Comparison of ENCODE assay signal across 21 mouse cellular contexts in genomic region chr7:110100854-110101253, GRCm38 (mm10). TPM values are rescaled to one million over a fixed set of nuclear protein-coding genes. Genes with fewer than 3 reads are reported as not detected.
DNase-seq lines count a peak whose midpoint lies in the region; ATAC-seq and TF ChIP-seq lines count a peak whose summit lies in the region.
"Had no signal": no experiment of that assay in that cellular context is flagged by ENCODE, and none has a peak within 500 bp of the region (broad histone marks: within the 10 kb centered on the region; RNA-seq: fewer than 3 reads in every experiment).

No protein-coding gene starts in this region.

- peak overlapping the region; percentile 63; the same call in 1 of the 2 replicates for H3K27ac ChIP-seq in ES-Bruce4 (ENCODE audit: insufficient read depth, low read length)
- 0 out of 2 replicates have a peak overlapping the region, but pooled peaks have one; percentile 17 for H3K27ac ChIP-seq in limb, embryonic 12.5 days
- H3K27ac ChIP-seq: embryonic facial prominence, embryonic 12.5 days; forebrain, embryonic 10.5 days; heart, adult 2 months; heart, embryonic 15.5 days; hindbrain, embryonic 10.5 days; liver, embryonic 12.5 days; midbrain, embryonic 15.5 days had no signal

- H3K4me2 ChIP-seq in limb, embryonic 12.5 days, result no peak overlapping the region
- H3K4me2 ChIP-seq: embryonic facial prominence, embryonic 12.5 days; heart, embryonic 15.5 days; liver, embryonic 12.5 days; midbrain, embryonic 15.5 days had no signal

- peaks cover 12% of the 10 kb centered on the region for H3K36me3 ChIP-seq in E14TG2a.4 (ENCODE audit: insufficient read depth, low read length)
- H3K36me3 ChIP-seq in ES-Bruce4 (ENCODE audit: control insufficient read depth, insufficient read depth, low read length, poor library complexity, severe bottlenecking), result 0 out of 2 replicates have a peak, but pooled peaks cover 2% of the 10 kb centered on the region
- H3K36me3 ChIP-seq in limb, embryonic 12.5 days, result peaks cover 21% of the 10 kb centered on the region
- H3K36me3 ChIP-seq: heart, embryonic 15.5 days had no signal

- H3K4me3 ChIP-seq in E14TG2a.4 (replicated peaks; ENCODE audit: low read length) (peak overlapping the region; percentile 39), ES-Bruce4 (ENCODE audit: low read depth, low read length) (0 out of 2 replicates have a peak overlapping the region, but pooled peaks have one; percentile 12)
- no peak overlapping the region for H3K4me3 ChIP-seq in limb, embryonic 12.5 days (replicated peaks)
- H3K4me3 ChIP-seq: embryonic facial prominence, embryonic 12.5 days; forebrain, embryonic 10.5 days; heart, adult 2 months; heart, embryonic 15.5 days; hindbrain, embryonic 10.5 days; liver, embryonic 12.5 days; midbrain, embryonic 15.5 days had no signal

- H3K9me3 ChIP-seq in E14TG2a.4 (ENCODE audit: low read length) (no peaks in the 10 kb centered on the region), ES-Bruce4 (replicated peaks; ENCODE audit: control insufficient read depth, insufficient read depth, low read length, poor library complexity, severe bottlenecking) (no peaks in the 10 kb centered on the region)
- peaks cover 3% of the 10 kb centered on the region; the same call in 1 of the 2 replicates for H3K9me3 ChIP-seq in limb, embryonic 12.5 days
- H3K9me3 ChIP-seq: embryonic facial prominence, embryonic 12.5 days; forebrain, embryonic 10.5 days; heart, embryonic 15.5 days; hindbrain, embryonic 10.5 days; liver, embryonic 12.5 days; midbrain, embryonic 15.5 days had no signal

- DNase-seq in kidney, postnatal 10 days, result peak; percentile 28
- DNase-seq in kidney, postnatal 36 days, result no peak
- DNase-seq in spleen, postnatal 10 days (ENCODE audit: low spot score in 2 of 2), result no peak
- DNase-seq in frontal cortex, adult 2 months (ENCODE audit: extremely low spot score in 1 of 2, low spot score in 1 of 2), result no peak
- no peak for DNase-seq in thymus, postnatal 10 days (ENCODE audit: low spot score in 2 of 2)
- DNase-seq: adrenal gland, adult 2 months; cerebellum, adult 11 months; cerebellum, postnatal 25 days; gastrocnemius, postnatal 14 days; heart, adult 2 months; right cerebral cortex, postnatal 4 days; thymus, postnatal 14 days had no signal

- TF ChIP-seq CTCF in E14TG2a.4 (conservative IDR thresholded peaks at IDR 0.05; ENCODE audit: low read length), result no peak
- TF ChIP-seq CTCF in ES-Bruce4 (IDR thresholded peaks at IDR 0.05; ENCODE audit: low read depth, low read length), result no peak

- no peaks in the 10 kb centered on the region for H3K27me3 ChIP-seq in E14TG2a.4 (ENCODE audit: insufficient read depth, low read length)
- no peaks in the 10 kb centered on the region for H3K27me3 ChIP-seq in ES-Bruce4 (ENCODE audit: control insufficient read depth, insufficient read depth, low read length, poor library complexity, severe bottlenecking)
- no peaks in the 10 kb centered on the region for H3K27me3 ChIP-seq in limb, embryonic 12.5 days
- H3K27me3 ChIP-seq: embryonic facial prominence, embryonic 12.5 days; heart, embryonic 15.5 days; liver, embryonic 12.5 days; midbrain, embryonic 15.5 days had no signal

- H3K4me1 ChIP-seq in E14TG2a.4 (replicated peaks; ENCODE audit: low read depth, low read length) (peaks cover 81% of the 10 kb centered on the region), ES-Bruce4 (ENCODE audit: control insufficient read depth, insufficient read depth, low read length) (peaks cover 3% of the 10 kb centered on the region)
- no peaks in the 10 kb centered on the region for H3K4me1 ChIP-seq in limb, embryonic 12.5 days (replicated peaks)
- H3K4me1 ChIP-seq: midbrain, embryonic 15.5 days had no signal

- TF ChIP-seq POLR2A in ES-Bruce4 (IDR thresholded peaks at IDR 0.05; ENCODE audit: insufficient read depth, low read length), result no peak

- 0 out of 2 replicates have a peak overlapping the region, but pooled peaks have one; percentile 26 for H3K9ac ChIP-seq in ES-Bruce4 (ENCODE audit: low read depth, poor library complexity, severe bottlenecking)
- H3K9ac ChIP-seq in limb, embryonic 12.5 days (replicated peaks), result no peak overlapping the region
- H3K9ac ChIP-seq: embryonic facial prominence, embryonic 12.5 days; heart, embryonic 15.5 days; liver, embryonic 12.5 days; midbrain, embryonic 15.5 days had no signal

- ATAC-seq in limb, embryonic 12.5 days (ENCODE audit: insufficient number of reproducible peaks, insufficient read depth, low FRiP score, low TSS enrichment, low read depth), result no peak
- ATAC-seq: liver, embryonic 12.5 days; midbrain, embryonic 15.5 days had no signal

- TF ChIP-seq EP300 in ES-Bruce4 (IDR thresholded peaks at IDR 0.05; ENCODE audit: insufficient read depth, low read depth, low read length), result no peak

- WGBS in limb, embryonic 12.5 days, result 35% methylated on average over 6 of the region's 6 CpGs

RNA-seq across cellular contexts. Expression of gene Wee1, which starts 21.0 kb away (rescaled TPM):
- polyA plus RNA-seq in ES-Bruce4 (2011; ENCODE audit: insufficient read depth, insufficient read length, low read depth, missing spikeins), result 58.7 and 60.1 TPM in 2 replicates
- polyA plus RNA-seq in limb, embryonic 12.5 days (2016; fragmentation: Nextera tagmentation; extraction: Ambion mirVana), result 39.8 and 41.0 TPM in 2 replicates
- polyA plus RNA-seq in frontal cortex, adult 2 months (2012; rRNA removed), result 11.8 and 12.6 TPM in 2 replicates

RNA-seq across cellular contexts. Expression of gene Zfp143, which starts 39.8 kb away (rescaled TPM):
- 40.0 and 42.7 TPM in 2 replicates for polyA plus RNA-seq in ES-Bruce4 (2011; ENCODE audit: insufficient read depth, insufficient read length, low read depth, missing spikeins)
- 21.6 and 24.3 TPM in 2 replicates for polyA plus RNA-seq in limb, embryonic 12.5 days (2016; fragmentation: Nextera tagmentation; extraction: Ambion mirVana)
- 11.4 and 14.0 TPM in 2 replicates for polyA plus RNA-seq in frontal cortex, adult 2 months (2012; rRNA removed)
